Mouse (Mus musculus): Measurements from ENCODE around the gene Dhx29. TPM values are rescaled to one million over a fixed set of nuclear protein-coding genes. Genes with fewer than 3 reads are reported as not detected.

The Dhx29 gene
- 17.2 and 18.2 TPM in 2 replicates for polyA plus RNA-seq (2012; rRNA removed)

GRCm38 (mm10) chr13:112927287-112928001 lies at the start of gene Dhx29, which contains the start of gene Mtrex:
Gene Dhx29 (plus strand): TSS chr13:112927454.
Gene Mtrex (minus strand): TSS chr13:112927398.

GRCm38 (mm10) chr13:112987532-112987943 lies 60.3 kb downstream of the Dhx29 start, which contains the start of gene Ccno:
Gene Ccno (plus strand): TSS chr13:112987802.

DNA sequence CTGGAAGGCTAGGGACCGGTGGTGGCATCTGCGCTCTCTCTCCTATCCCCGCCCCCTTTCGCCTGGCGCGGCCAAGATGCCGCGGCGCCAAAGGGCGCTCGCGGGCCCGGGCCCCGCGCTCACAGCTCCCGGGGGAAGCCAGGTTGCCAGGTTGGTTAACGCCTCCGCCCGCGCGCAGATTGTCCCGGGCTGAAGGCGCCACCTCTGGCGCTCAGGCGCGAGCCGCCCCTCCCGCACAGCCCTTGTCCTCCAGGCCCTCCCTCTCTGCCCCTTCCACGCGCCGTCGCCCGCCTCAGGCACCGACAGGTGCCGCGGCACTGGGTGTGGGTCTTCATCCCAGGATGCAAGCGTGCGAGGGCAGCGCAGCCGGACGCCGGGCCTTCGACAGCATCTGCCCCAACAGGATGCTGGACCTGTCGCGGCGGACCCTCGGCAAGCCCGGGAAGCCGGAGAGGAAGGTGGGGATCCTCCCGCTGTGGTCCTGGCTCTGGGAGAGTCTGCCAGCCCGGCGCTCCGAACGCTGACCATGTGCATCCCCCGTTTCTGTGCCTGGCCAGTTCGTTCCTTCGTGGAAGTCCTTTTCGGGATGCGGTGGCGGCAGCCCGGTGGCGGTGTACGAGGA lies 66.4 kb downstream of the Dhx29 start, which contains the start of gene Mcidas:
Gene Mcidas (plus strand): TSS at position 315 of the 622 bp plus-strand sequence.

Other genes starting within 250 kb of the Dhx29 start
- 39.4 and 43.9 TPM in 2 replicates for gene Plpp1, start 126.7 kb upstream of the Dhx29 start, polyA plus RNA-seq (2012; rRNA removed)
- 47.8 and 50.1 TPM in 2 replicates for gene Mtrex, start 56 bp upstream of the Dhx29 start, polyA plus RNA-seq (2012; rRNA removed)
- gene Ccno, start 60.3 kb downstream of the Dhx29 start, polyA plus RNA-seq (2012; rRNA removed): 2.0 and 2.2 TPM in 2 replicates
- 0.60 and 0.80 TPM in 2 replicates for gene Mcidas, start 66.4 kb downstream of the Dhx29 start, polyA plus RNA-seq (2012; rRNA removed)
- 0.62 and 1.0 TPM in 2 replicates for gene Cdc20b, start 107.7 kb downstream of the Dhx29 start, polyA plus RNA-seq (2012; rRNA removed)
- 21.2 and 30.2 TPM in 2 replicates for gene Gpx8, start 119.0 kb downstream of the Dhx29 start, polyA plus RNA-seq (2012; rRNA removed)
- 0.07 TPM in 1 of 2 replicates, not detected in the other for gene Gzma, start 173.5 kb downstream of the Dhx29 start, polyA plus RNA-seq (2012; rRNA removed)

Measured in central nervous system, embryonic 18 days (tissue).